Mouse (Mus musculus): ENCODE results near the gene Pigc.

GRCm38 (mm10) chr1:162015247-162015862 is 46.4 kb downstream of the Pigc start:
- TF ChIP-seq POLR2A (IDR thresholded peaks at IDR 0.05; ENCODE audit: borderline replicate concordance, insufficient read depth, low read length) (no peak), CTCF (IDR thresholded peaks at IDR 0.05; ENCODE audit: borderline replicate concordance, insufficient read depth, low read depth, low read length) (no peak)
